Mouse (Mus musculus): ENCODE measurements at regions not wholly inside any gene's neighbourhood (a gene's known extent, or its start where the extent isn't known, plus 50 kb on each side); places are given as distances from the start of the nearest gene placed in this dataset.

DNA sequence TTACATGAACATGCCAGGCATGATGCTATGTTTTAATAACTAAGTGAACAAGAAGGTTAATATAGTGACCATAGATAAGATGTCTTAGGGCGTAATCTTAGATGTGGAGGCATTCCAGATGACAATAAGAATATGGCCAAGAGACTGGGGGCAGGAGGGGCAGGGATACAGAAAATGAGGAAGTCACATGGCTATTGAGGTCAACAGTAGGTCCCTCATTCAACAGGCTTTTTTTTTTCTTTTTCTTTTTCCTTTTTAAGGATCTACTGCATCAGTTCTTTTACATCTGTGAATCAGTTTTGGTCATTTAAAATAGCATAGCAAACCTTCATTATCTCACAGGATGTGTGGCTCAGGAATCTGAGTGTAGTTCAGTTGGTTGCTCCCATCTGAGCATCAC lies 80.4 kb upstream of the Tmem164 start:
- ATAC-seq (ENCODE audit: insufficient read depth, low FRiP score) = no peak
- Histone ChIP-seq H3K4me2 (ENCODE audit: low read depth, low read length) (no peak overlapping the region), H3K9me3 (replicated peaks; ENCODE audit: control insufficient read depth, low read length) (no peaks in the 10 kb centered on the region), H3K9ac (ENCODE audit: low read length) (no peak overlapping the region), H3K27me3 (ENCODE audit: control insufficient read depth, insufficient read depth, low read length) (no peaks in the 10 kb centered on the region), H3K27ac (ENCODE audit: low read length) (no peak overlapping the region), H3K36me3 (ENCODE audit: control insufficient read depth, insufficient read depth, low read length) (no peaks in the 10 kb centered on the region), H3K4me3 (replicated peaks; ENCODE audit: low read length) (no peak overlapping the region), H3K4me1 (ENCODE audit: control insufficient read depth, insufficient read depth, low read length) (no peaks in the 10 kb centered on the region)
- WGBS = 93% methylated on average over 1 of the region's 1 CpGs

DNA sequence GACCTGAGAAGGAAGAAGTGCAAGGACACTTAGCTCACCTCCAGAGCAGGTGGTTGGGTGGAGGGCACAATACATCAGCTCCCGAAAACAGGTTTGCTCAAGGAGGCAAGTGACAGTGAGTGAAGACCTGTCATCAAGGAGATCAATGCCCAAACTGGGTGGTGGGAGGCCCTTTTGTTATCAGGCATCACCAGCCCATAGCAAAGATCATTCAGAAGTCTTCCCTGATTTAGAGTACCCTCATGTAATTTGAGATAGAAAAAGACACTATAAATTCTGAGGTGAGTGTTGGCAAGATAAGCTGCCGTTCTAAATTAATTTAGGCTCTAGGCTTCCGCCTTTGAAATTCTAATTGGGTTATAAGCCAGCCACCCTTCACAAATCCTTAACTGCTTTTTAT lies 76.1 kb upstream of the Tmem164 start:
- WGBS = 68% methylated on average over 3 of the region's 3 CpGs
- ATAC-seq (ENCODE audit: insufficient read depth, low FRiP score) = no peak
- Histone ChIP-seq H3K9ac (ENCODE audit: low read length) (no peak overlapping the region), H3K4me1 (ENCODE audit: control insufficient read depth, insufficient read depth, low read length) (no peaks in the 10 kb centered on the region), H3K4me3 (replicated peaks; ENCODE audit: low read length) (no peak overlapping the region), H3K27ac (ENCODE audit: low read length) (no peak overlapping the region), H3K9me3 (replicated peaks; ENCODE audit: control insufficient read depth, low read length) (no peaks in the 10 kb centered on the region), H3K4me2 (ENCODE audit: low read depth, low read length) (no peak overlapping the region), H3K27me3 (ENCODE audit: control insufficient read depth, insufficient read depth, low read length) (no peaks in the 10 kb centered on the region; the same call in 1 of the 2 replicates), H3K36me3 (ENCODE audit: control insufficient read depth, insufficient read depth, low read length) (no peaks in the 10 kb centered on the region)

DNA sequence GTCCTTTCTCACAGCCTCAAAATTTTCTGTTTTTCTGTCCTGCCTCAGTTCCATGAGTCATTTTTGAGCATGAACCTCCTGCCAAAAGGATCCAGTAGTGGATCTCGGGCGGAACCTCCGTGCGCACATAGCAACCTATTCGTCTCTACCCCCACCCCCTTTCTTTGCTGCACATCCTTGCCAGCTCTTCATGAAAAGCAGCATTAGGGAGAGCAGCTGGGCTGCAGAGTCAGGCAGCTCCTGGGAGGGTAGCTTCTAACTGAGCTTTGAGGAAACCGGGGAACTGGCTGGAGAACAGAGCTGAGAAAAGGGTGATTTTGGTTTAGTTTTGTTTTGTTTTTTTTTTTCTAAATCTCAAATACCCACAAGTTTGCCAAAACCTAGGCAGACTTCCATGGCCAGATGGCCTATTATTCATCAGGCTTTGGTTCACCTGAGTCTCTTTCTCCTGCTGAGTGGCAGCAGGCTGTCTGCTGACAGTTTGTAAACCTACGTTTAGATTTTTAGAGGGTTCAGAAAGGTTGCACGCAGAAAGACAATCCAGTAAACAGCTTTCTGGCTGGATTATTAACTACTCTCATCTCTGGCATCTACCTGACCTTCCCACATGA lies 74.5 kb upstream of the Tmem164 start:
- no peak overlapping the region for H3K4me3 ChIP-seq (replicated peaks; ENCODE audit: low read length)
- 78% methylated on average over 8 of the region's 8 CpGs for WGBS

DNA sequence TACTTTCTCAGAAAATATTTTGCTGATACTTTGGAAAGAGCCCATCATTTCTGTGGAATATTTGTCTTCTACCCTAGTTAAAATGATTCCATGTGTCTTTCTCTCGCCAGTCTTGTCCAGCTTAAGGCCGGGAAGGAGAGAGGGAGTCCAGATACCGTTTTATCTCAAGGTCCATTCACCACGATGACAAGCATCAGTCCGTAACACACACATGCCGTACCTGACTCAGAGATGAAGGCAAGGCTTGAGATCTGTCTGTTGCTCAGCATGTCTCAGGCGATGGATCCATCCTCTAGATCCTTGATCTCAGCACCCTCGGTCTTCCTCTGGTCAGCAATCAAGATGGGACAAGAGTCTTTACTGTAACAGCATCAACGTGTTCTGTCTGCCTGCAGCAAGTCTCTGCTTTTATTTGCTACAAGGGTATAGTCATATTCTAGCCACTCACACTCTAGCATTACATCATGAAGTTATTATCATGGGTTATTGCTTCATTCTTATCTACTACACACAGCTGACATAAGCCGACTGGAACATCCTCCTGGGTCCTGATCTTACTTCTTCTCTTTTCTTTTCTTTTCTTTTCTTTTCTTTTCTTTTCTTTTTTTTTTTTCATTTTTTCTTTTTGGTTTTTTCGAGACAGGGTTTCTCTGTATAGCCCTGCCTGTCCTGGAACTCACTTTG lies 64.9 kb upstream of the Tmem164 start:
- Histone ChIP-seq H3K36me3 (ENCODE audit: control insufficient read depth, insufficient read depth, low read length) (no peaks in the 10 kb centered on the region), H3K4me3 (replicated peaks; ENCODE audit: low read length) (no peak overlapping the region), H3K27ac (ENCODE audit: low read length) (no peak overlapping the region), H3K9me3 (replicated peaks; ENCODE audit: control insufficient read depth, low read length) (no peaks in the 10 kb centered on the region), H3K4me2 (ENCODE audit: low read depth, low read length) (no peak overlapping the region), H3K27me3 (ENCODE audit: control insufficient read depth, insufficient read depth, low read length) (no peaks in the 10 kb centered on the region), H3K9ac (ENCODE audit: low read length) (no peak overlapping the region), H3K4me1 (ENCODE audit: control insufficient read depth, insufficient read depth, low read length) (no peaks in the 10 kb centered on the region)
- WGBS = 88% methylated on average over 11 of the region's 11 CpGs
- ATAC-seq (ENCODE audit: insufficient read depth, low FRiP score) = no peak

More for the DNA sequence above, 74.5 kb upstream of the Tmem164 start:
- ATAC-seq (ENCODE audit: insufficient read depth, low FRiP score) = no peak
- Histone ChIP-seq H3K27me3 (ENCODE audit: control insufficient read depth, insufficient read depth, low read length) (no peaks in the 10 kb centered on the region; the same call in 1 of the 2 replicates), H3K27ac (ENCODE audit: low read length) (no peak overlapping the region), H3K4me1 (ENCODE audit: control insufficient read depth, insufficient read depth, low read length) (no peaks in the 10 kb centered on the region), H3K4me2 (ENCODE audit: low read depth, low read length) (no peak overlapping the region), H3K36me3 (ENCODE audit: control insufficient read depth, insufficient read depth, low read length) (no peaks in the 10 kb centered on the region), H3K9ac (ENCODE audit: low read length) (no peak overlapping the region), H3K9me3 (replicated peaks; ENCODE audit: control insufficient read depth, low read length) (no peaks in the 10 kb centered on the region)

DNA sequence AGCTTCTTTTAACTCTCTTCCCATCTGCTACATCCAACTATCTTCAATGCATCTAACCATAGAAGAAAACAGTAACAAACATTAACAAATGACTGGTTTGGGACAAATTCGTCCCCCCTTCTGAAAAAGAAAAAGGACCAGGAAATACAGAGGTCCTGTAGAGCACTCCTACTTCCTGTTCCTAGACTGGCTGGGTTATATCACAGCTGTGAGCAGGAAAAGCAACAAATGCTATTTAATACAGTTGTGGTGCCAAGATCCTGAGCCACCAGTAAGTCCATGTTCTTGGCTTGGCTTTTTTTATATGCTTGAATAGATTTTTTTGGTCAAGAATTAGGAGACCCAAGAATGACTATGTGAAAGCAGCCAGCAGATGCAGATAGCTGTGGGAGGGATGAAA lies 62.8 kb upstream of the Tmem164 start:
- Histone ChIP-seq H3K27me3 (ENCODE audit: control insufficient read depth, insufficient read depth, low read length) (no peaks in the 10 kb centered on the region; the same call in 1 of the 2 replicates), H3K36me3 (ENCODE audit: control insufficient read depth, insufficient read depth, low read length) (no peaks in the 10 kb centered on the region), H3K27ac (ENCODE audit: low read length) (no peak overlapping the region), H3K9ac (ENCODE audit: low read length) (no peak overlapping the region), H3K4me3 (replicated peaks; ENCODE audit: low read length) (no peak overlapping the region), H3K4me1 (ENCODE audit: control insufficient read depth, insufficient read depth, low read length) (no peaks in the 10 kb centered on the region), H3K9me3 (replicated peaks; ENCODE audit: control insufficient read depth, low read length) (no peaks in the 10 kb centered on the region), H3K4me2 (ENCODE audit: low read depth, low read length) (no peak overlapping the region)
- 41% methylated on average over 1 of the region's 1 CpGs for WGBS
- no peak for ATAC-seq (ENCODE audit: insufficient read depth, low FRiP score)

DNA sequence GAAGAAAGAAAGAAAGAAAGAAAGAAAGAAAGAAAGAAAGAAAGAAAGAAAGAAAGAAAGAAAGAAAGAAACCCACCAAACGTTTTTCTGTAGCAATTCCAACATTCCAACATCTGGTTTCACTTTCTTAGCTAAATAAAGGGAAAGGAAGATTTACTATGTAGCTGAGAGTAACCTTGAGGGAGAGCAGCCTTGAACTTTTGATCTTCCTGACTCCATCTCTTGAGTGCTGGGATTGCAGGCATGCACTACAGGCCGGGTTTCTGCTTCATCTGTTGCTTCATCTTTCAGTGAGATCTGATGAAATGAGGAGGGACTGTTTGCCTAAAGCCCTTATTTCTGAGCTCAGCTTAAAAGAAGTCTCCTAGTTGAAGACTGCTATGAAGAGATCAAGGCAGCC lies 57.8 kb upstream of the Tmem164 start:
- Histone ChIP-seq H3K36me3 (ENCODE audit: control insufficient read depth, insufficient read depth, low read length) (no peaks in the 10 kb centered on the region), H3K9ac (ENCODE audit: low read length) (no peak overlapping the region), H3K4me3 (replicated peaks; ENCODE audit: low read length) (no peak overlapping the region), H3K9me3 (replicated peaks; ENCODE audit: control insufficient read depth, low read length) (no peaks in the 10 kb centered on the region), H3K27ac (ENCODE audit: low read length) (peak overlapping the region; percentile 77), H3K4me1 (ENCODE audit: control insufficient read depth, insufficient read depth, low read length) (no peaks in the 10 kb centered on the region), H3K27me3 (ENCODE audit: control insufficient read depth, insufficient read depth, low read length) (no peaks in the 10 kb centered on the region; the same call in 1 of the 2 replicates), H3K4me2 (ENCODE audit: low read depth, low read length) (no peak overlapping the region)
- ATAC-seq (ENCODE audit: insufficient read depth, low FRiP score) = no peak
- 26% methylated on average over 2 of the region's 2 CpGs for WGBS

DNA sequence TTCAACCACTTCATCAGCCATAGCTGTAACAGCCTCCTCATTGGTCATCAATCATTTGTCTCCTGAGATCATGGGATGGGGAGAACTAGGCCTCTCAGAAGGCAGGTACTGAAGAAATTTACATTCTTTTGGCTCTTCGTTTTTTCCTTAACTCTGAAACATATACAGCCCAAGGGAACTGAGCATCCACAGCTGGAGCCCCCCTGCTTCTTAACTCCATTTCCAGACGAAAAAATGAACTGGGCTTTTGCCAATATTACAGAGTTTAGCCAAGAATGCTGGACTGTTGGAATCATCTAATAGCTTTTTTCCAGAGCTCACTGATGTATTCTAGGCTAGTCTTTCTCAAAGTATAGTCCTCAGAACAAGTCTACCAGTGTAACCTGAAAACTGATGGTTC lies 57.3 kb upstream of the Tmem164 start:
- no peaks in the 10 kb centered on the region for H3K4me1 ChIP-seq (ENCODE audit: control insufficient read depth, insufficient read depth, low read length)
- no peak overlapping the region for H3K4me2 ChIP-seq (ENCODE audit: low read depth, low read length)
- H3K9me3 ChIP-seq (replicated peaks; ENCODE audit: control insufficient read depth, low read length) = no peaks in the 10 kb centered on the region
- 30% methylated on average over 2 of the region's 2 CpGs for WGBS
- H3K4me3 ChIP-seq (replicated peaks; ENCODE audit: low read length) = no peak overlapping the region
- no peaks in the 10 kb centered on the region; the same call in 1 of the 2 replicates for H3K27me3 ChIP-seq (ENCODE audit: control insufficient read depth, insufficient read depth, low read length)
- no peak overlapping the region for H3K9ac ChIP-seq (ENCODE audit: low read length)
- no peaks in the 10 kb centered on the region for H3K36me3 ChIP-seq (ENCODE audit: control insufficient read depth, insufficient read depth, low read length)
- ATAC-seq (ENCODE audit: insufficient read depth, low FRiP score) = peak; percentile 60; the same call in 1 of the 2 replicates
- peak overlapping the region; percentile 77 for H3K27ac ChIP-seq (ENCODE audit: low read length)

Data from stomach, embryonic 16.5 days (tissue).